Mouse (Mus musculus): Measurements from ENCODE around the gene Apba2.

- TF ChIP-seq CTCF (IDR thresholded peaks at IDR 0.05; ENCODE audit: low read depth, low read length) (no peak), GATA1 (IDR thresholded peaks at IDR 0.05; ENCODE audit: borderline replicate concordance, low read length) (no peak), POLR2AphosphoS5 (IDR thresholded peaks at IDR 0.05; ENCODE audit: insufficient replicate concordance, low read depth, low read length) (no peak), TAL1 (conservative IDR thresholded peaks at IDR 0.05; ENCODE audit: low read depth, low read length) (no peak), GATA2 (IDR thresholded peaks at IDR 0.05; ENCODE audit: borderline replicate concordance, low read depth, low read length) (no peak)
These were observed 226.7 kb downstream of the Apba2 start for GRCm38 (mm10) chr7:64728181-64728591.

Data from G1E (cell line).